Mouse (Mus musculus) lung, postnatal 0 days (tissue): ENCODE measurements around the gene Uhmk1. TPM values are rescaled to one million over a fixed set of nuclear protein-coding genes. Genes with fewer than 3 reads are reported as not detected.

Experiments used
- ATAC-seq: fragments of 200-750 bp; cut with Nextera tagmentation; 2 replicates; pipeline ENCODE4 v1.8.0; 2017; ENCODE audit warnings: moderate library complexity
- DNase-seq: peaks from one replicate; pipeline ENCODE4 v3.0.0-alpha.2; 2016; ENCODE audit warnings: low spot score
- H3K27ac ChIP-seq: fragments of 300-500 bp; sonication (generic); 2 replicates; pipeline ENCODE4 v1.5.1; 2014; ENCODE audit warnings: antibody characterized with exemption, mild to moderate bottlenecking, low read length, mixed read lengths
- H3K27me3 ChIP-seq: fragments of 300-500 bp; sonication (generic); replicated peaks from 2 replicates; pipeline ENCODE4 v1.6.1; 2014; ENCODE audit warnings: low read length, mixed read lengths; ENCODE audit not compliant: insufficient read depth
- H3K36me3 ChIP-seq: fragments of 300-500 bp; sonication (generic); 2 replicates; pipeline ENCODE4 v1.6.1; 2014; ENCODE audit warnings: low read length, mixed read lengths; ENCODE audit not compliant: insufficient read depth
- H3K4me1 ChIP-seq: fragments of 300-500 bp; sonication (generic); 2 replicates; pipeline ENCODE4 v1.6.1; 2014; ENCODE audit warnings: antibody characterized with exemption, low read depth, low read length, mixed read lengths; ENCODE audit not compliant: insufficient read depth
- H3K4me2 ChIP-seq: fragments of 300-500 bp; sonication (generic); replicated peaks from 2 replicates; pipeline ENCODE4 v1.6.1; 2014; ENCODE audit warnings: low read depth, mild to moderate bottlenecking, low read length, moderate library complexity, mixed read lengths
- H3K4me3 ChIP-seq: fragments of 300-500 bp; sonication (generic); 2 replicates; pipeline ENCODE4 v1.5.1; 2014; ENCODE audit warnings: low read depth, low read length
- H3K9ac ChIP-seq: fragments of 300-500 bp; sonication (generic); replicated peaks from 2 replicates; pipeline ENCODE4 v1.6.1; 2014; ENCODE audit warnings: low read depth, mild to moderate bottlenecking
- H3K9me3 ChIP-seq: fragments of 300-500 bp; sonication (generic); 2 replicates; pipeline ENCODE4 v1.6.1; 2016; ENCODE audit warnings: low read length, mixed read lengths
- CTCF ChIP-seq: IDR thresholded peaks from 2 replicates; pipeline ENCODE4 v1.5.1; 2016; ENCODE audit warnings: antibody characterized with exemption, mild to moderate bottlenecking
- EP300 ChIP-seq: IDR thresholded peaks from 2 replicates; pipeline ENCODE4 v1.6.1; 2016; ENCODE audit warnings: antibody characterized with exemption, mild to moderate bottlenecking, control low read depth
- WGBS: fragments of 180-500 bp; shearing (Covaris S2); extraction: QIAGEN DNeasy Blood & Tissue Kit; methylation state at CpG from one replicate; pipeline ENCODE4 v1.1.7; 2014; 5-methylcytosine and 5-hydroxymethylcytosine counted together
- polyA plus RNA-seq: library from polyadenylated mRNA; unstranded; fragments of >200 nt; fragmentation: Nextera tagmentation; extraction: Ambion mirVana; gene quantifications from 2 replicates; pipeline ENCODE4 v1.2.1, GENCODE M21; 2015

The Uhmk1 gene
- polyA plus RNA-seq, 1 experiment from 2014 or later = 4.8 TPM

- no peaks in the 10 kb centered on the region for H3K9me3 ChIP-seq
- TF ChIP-seq CTCF = no peak
- TF ChIP-seq EP300 = no peak
- H3K4me1 ChIP-seq = no peaks in the 10 kb centered on the region
- ATAC-seq (no peak), DNase-seq (no peak)
- H3K36me3 ChIP-seq = no peaks in the 10 kb centered on the region
- no peak overlapping the region for H3K4me3 ChIP-seq
- H3K27me3 ChIP-seq = no peaks in the 10 kb centered on the region
- H3K9ac ChIP-seq = no peak overlapping the region
- no peak overlapping the region for H3K27ac ChIP-seq
- H3K4me2 ChIP-seq = no peak overlapping the region
These were observed 32.5 kb downstream of the Uhmk1 start for GRCm38 (mm10) chr1:170182706-170183105.

DNA sequence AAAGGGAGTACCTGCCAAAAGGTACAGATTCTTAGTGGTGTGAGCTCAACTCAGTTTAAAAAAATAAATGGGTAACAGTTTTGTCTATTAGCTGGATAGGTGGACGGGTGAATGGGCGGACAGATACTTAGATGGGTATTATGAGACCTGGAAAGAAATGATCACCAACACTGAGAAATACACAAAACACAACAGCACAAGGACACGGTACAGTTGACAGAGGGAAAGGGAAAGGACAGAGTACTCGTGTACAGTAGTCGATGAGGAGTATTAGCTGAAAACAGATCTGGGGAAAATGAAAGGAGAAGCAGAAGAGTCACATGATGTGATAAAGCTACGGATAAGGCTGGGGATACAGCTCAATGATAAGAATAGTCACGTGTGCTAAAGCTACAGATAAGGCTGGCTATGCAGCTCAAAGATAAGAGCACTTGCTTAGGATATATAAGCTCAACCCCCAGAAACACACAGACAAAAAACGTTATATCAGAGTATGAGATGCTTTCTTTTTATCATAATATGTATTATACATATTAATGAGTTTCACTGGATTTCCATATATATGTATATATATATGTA is 38.4 kb downstream of the Uhmk1 start:
- H3K27me3 ChIP-seq = no peaks in the 10 kb centered on the region
- peaks cover 3% of the 10 kb centered on the region; the same call in 1 of the 2 replicates for H3K4me1 ChIP-seq
- WGBS = 68% methylated on average over 8 of the region's 8 CpGs
- TF ChIP-seq CTCF (no peak), EP300 (no peak)
- H3K4me2 ChIP-seq = no peak overlapping the region
- no peak overlapping the region for H3K9ac ChIP-seq
- no peaks in the 10 kb centered on the region for H3K9me3 ChIP-seq
- no peaks in the 10 kb centered on the region for H3K36me3 ChIP-seq
- no peak overlapping the region for H3K4me3 ChIP-seq
- H3K27ac ChIP-seq = no peak overlapping the region
- DNase-seq (no peak), ATAC-seq (no peak)

- 35% methylated on average over 6 of the region's 6 CpGs for WGBS
- Histone ChIP-seq H3K36me3 (no peaks in the 10 kb centered on the region), H3K27ac (peak overlapping the region; percentile 91; the same call in 1 of the 2 replicates), H3K4me1 (peaks cover 3% of the 10 kb centered on the region; the same call in 1 of the 2 replicates), H3K27me3 (no peaks in the 10 kb centered on the region), H3K4me3 (no peak overlapping the region), H3K9ac (no peak overlapping the region), H3K9me3 (no peaks in the 10 kb centered on the region), H3K4me2 (no peak overlapping the region)
- no peak for DNase-seq
- ATAC-seq = no peak
- no peak for TF ChIP-seq CTCF
- no peak for TF ChIP-seq EP300
These were observed 39.3 kb downstream of the Uhmk1 start for GRCm38 (mm10) chr1:170175848-170176247.

DNA sequence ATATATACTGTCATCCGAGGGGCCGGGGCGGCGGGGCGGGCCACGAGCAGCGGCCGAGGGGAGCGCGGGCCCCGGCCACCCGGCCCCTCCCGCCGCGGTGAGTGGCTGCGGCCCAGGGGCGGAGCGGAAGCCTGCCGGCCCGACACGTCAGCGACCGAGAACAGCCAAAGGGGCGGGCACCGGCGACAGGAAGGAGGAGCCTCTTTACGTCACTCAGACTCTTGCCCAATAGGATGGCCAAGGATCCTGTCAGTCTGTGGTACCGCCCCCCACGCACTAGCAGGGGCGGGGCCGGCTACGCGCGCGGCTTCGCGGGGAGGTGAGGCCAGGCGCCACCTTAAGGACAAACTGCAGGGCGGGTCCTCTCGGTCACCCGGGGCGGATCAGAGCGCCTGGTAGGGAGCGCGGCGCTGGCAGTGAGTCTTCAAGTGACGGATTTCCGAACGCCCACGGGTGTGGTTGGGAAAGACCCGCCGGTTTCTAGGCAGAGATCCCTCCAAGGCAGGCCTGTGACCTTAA is 40.3 kb downstream of the Uhmk1 start, which contains the start of gene Uap1:
Gene Uap1, minus strand, starts transcription at position 144 of the 519 bp plus-strand sequence.
- H3K4me1 ChIP-seq = peaks cover 3% of the 10 kb centered on the region; the same call in 1 of the 2 replicates
- WGBS = under 1% methylated on average over 48 of the region's 52 CpGs
- peak within 1 kb of the TSS; percentile 84 for H3K9ac ChIP-seq
- peak; percentile 98 for ATAC-seq
- DNase-seq = peak; percentile 99
- TF ChIP-seq EP300 = no peak
- peak; percentile 72 for TF ChIP-seq CTCF
- peak within 1 kb of the TSS; percentile 56 for H3K4me2 ChIP-seq
- H3K36me3 ChIP-seq = no peaks in the 10 kb centered on the region
- H3K9me3 ChIP-seq = no peaks in the 10 kb centered on the region
- peak within 1 kb of the TSS; percentile 91 for H3K27ac ChIP-seq
- no peaks in the 10 kb centered on the region for H3K27me3 ChIP-seq
- peak within 1 kb of the TSS; percentile 73 for H3K4me3 ChIP-seq

- Histone ChIP-seq H3K4me1 (peaks cover 3% of the 10 kb centered on the region; the same call in 1 of the 2 replicates), H3K4me3 (peak overlapping the region; percentile 73), H3K27me3 (no peaks in the 10 kb centered on the region), H3K4me2 (peak overlapping the region; percentile 56), H3K9me3 (no peaks in the 10 kb centered on the region), H3K9ac (peak overlapping the region; percentile 84), H3K36me3 (no peaks in the 10 kb centered on the region), H3K27ac (peak overlapping the region; percentile 83)
- TF ChIP-seq CTCF (no peak), EP300 (no peak)
- WGBS = under 1% methylated on average over 49 of the region's 50 CpGs
- ATAC-seq (no peak; the same call in 1 of the 2 replicates), DNase-seq (peak; percentile 71)
These were observed 41.0 kb downstream of the Uhmk1 start for GRCm38 (mm10) chr1:170173991-170174813.

DNA sequence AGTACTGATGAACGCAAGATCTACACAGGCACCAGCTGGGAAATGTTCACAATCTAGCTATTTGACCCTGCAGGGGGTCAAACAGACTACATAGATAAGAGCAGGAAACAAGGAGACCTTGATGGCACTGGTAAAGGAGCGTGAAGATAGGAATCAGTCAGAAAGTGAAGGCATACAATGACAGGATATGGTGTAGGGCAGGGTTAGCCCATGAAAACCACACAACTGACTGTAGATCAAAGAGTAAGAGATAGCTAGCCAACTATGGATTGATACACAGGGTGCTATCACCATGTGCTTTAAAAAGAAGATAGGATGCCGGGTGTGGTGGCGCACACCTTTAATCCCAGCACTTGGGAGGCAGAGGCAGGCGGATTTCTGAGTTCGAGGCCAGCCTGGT is 47.4 kb downstream of the Uhmk1 start:
- H3K36me3 ChIP-seq = peaks cover 6% of the 10 kb centered on the region; the same call in 1 of the 2 replicates

More for the DNA sequence above, 47.4 kb downstream of the Uhmk1 start:
- 77% methylated on average over 5 of the region's 6 CpGs for WGBS
- TF ChIP-seq EP300 (no peak), CTCF (no peak)
- Histone ChIP-seq H3K27me3 (no peaks in the 10 kb centered on the region), H3K27ac (no peak overlapping the region), H3K9me3 (no peaks in the 10 kb centered on the region), H3K4me2 (no peak overlapping the region), H3K9ac (no peak overlapping the region), H3K4me1 (no peaks in the 10 kb centered on the region), H3K4me3 (no peak overlapping the region)
- ATAC-seq = no peak
- no peak for DNase-seq
